Mouse (Mus musculus) heart, adult 2 months (tissue): ENCODE results near the gene Lmtk2. TPM values are rescaled to one million over a fixed set of nuclear protein-coding genes. Genes with fewer than 3 reads are reported as not detected.

Source experiments
- DNase-seq, 2 experiments: peaks; one replicate each; pipeline ENCODE4 v3.0.0; 2021
- H3K27ac ChIP-seq: fragments of 200-600 bp; 2 replicates; pipeline ENCODE4 v1.8.1; 2022
- H3K27me3 ChIP-seq: fragments of 200-500 bp; 2 replicates; pipeline ENCODE4 v1.6.1; 2012; ENCODE audit warnings: mild to moderate bottlenecking, low read length, inconsistent platforms, mixed read lengths; ENCODE audit not compliant: control insufficient read depth, insufficient read depth
- H3K36me3 ChIP-seq: fragments of 200-500 bp; 2 replicates; pipeline ENCODE4 v1.6.1; 2012; ENCODE audit warnings: low read length, inconsistent platforms; ENCODE audit not compliant: control insufficient read depth, insufficient read depth
- H3K4me1 ChIP-seq: fragments of 200-500 bp; 2 replicates; pipeline ENCODE4 v1.6.1; 2011; ENCODE audit warnings: low read length; ENCODE audit not compliant: control insufficient read depth, insufficient read depth
- H3K4me3 ChIP-seq: fragments of 200-600 bp; 2 replicates; pipeline ENCODE4 v1.8.1; 2022
- H3K79me2 ChIP-seq: fragments of 200-500 bp; replicated peaks from 2 replicates; pipeline ENCODE4 v1.6.1; 2012; ENCODE audit warnings: mild to moderate bottlenecking, inconsistent platforms, low read length, moderate library complexity, mixed read lengths; ENCODE audit not compliant: control insufficient read depth, insufficient read depth
- H3K9ac ChIP-seq: fragments of 200-500 bp; 2 replicates; pipeline ENCODE4 v1.6.1; 2012; ENCODE audit warnings: low read depth, mild to moderate bottlenecking, control low read depth, inconsistent platforms, low read length, mixed read lengths
- CTCF ChIP-seq: fragments of 200-600 bp; IDR thresholded peaks from 2 replicates; pipeline ENCODE4 v1.8.1; 2022; ENCODE audit warnings: antibody characterized with exemption, mild to moderate bottlenecking, moderate library complexity
- EP300 ChIP-seq: fragments of 200-500 bp; IDR thresholded peaks from 2 replicates; pipeline ENCODE4 v1.6.1; 2011; ENCODE audit warnings: low read depth, low read length, control low read depth; ENCODE audit not compliant: insufficient read depth
- POLR2A ChIP-seq: fragments of 200-500 bp; IDR thresholded peaks from 2 replicates; pipeline ENCODE4 v1.6.1; 2011; ENCODE audit warnings: mild to moderate bottlenecking, low read depth, low read length, control low read depth; ENCODE audit not compliant: insufficient read depth
- WGBS: fragments of 180-500 bp; shearing (Covaris S2); methylation state at CpG from one replicate; pipeline ENCODE4 v1.1.7; 2018; 5-methylcytosine and 5-hydroxymethylcytosine counted together
- intact Hi-C: fragments of 180-260 bp; cut with DNase I; formaldehyde crosslinking; loops from one replicate; pipeline ENCODE4 v1.15.1; 2025
- polyA plus RNA-seq: library from polyadenylated mRNA; depleted of rRNA; stranded (reverse); fragments of >200 nt; gene quantifications from 2 replicates; pipeline ENCODE4 v1.2.3, GENCODE M21; 2012
- total RNA-seq, 2 experiments: library from RNA; stranded (reverse); gene quantifications; 2 replicates each; pipeline ENCODE4 v1.2.3; 2021

Lmtk2 gene
- total and polyA plus RNA-seq, 3 experiments: 12.5 to 30.3 (median 27.9) TPM

GRCm38 (mm10) chr5:144070064-144070463 lies 30.2 kb upstream of the Lmtk2 start:
- Histone ChIP-seq H3K79me2 (no peaks in the 10 kb centered on the region), H3K4me3 (no peak overlapping the region)
- WGBS: 92% methylated on average over 1 of the region's 1 CpGs

GRCm38 (mm10) chr5:144071249-144071648 lies 29.0 kb upstream of the Lmtk2 start:
- DNase-seq: no peak
- Histone ChIP-seq H3K79me2 (no peaks in the 10 kb centered on the region), H3K27me3 (no peaks in the 10 kb centered on the region), H3K27ac (no peak overlapping the region), H3K9ac (no peak overlapping the region), H3K4me3 (no peak overlapping the region), H3K4me1 (no peaks in the 10 kb centered on the region), H3K36me3 (no peaks in the 10 kb centered on the region)
- TF ChIP-seq CTCF: no peak
- intact Hi-C loops: no loop called here
- 15% methylated on average over 1 of the region's 1 CpGs for WGBS

More at GRCm38 (mm10) chr5:144070064-144070463, 30.2 kb upstream of the Lmtk2 start:
- DNase-seq: no peak
- Histone ChIP-seq H3K27me3 (no peaks in the 10 kb centered on the region), H3K27ac (no peak overlapping the region), H3K9ac (no peak overlapping the region), H3K36me3 (no peaks in the 10 kb centered on the region), H3K4me1 (no peaks in the 10 kb centered on the region)
- intact Hi-C loops: no loop called here
- TF ChIP-seq CTCF (no peak), POLR2A (no peak), EP300 (no peak)

DNA sequence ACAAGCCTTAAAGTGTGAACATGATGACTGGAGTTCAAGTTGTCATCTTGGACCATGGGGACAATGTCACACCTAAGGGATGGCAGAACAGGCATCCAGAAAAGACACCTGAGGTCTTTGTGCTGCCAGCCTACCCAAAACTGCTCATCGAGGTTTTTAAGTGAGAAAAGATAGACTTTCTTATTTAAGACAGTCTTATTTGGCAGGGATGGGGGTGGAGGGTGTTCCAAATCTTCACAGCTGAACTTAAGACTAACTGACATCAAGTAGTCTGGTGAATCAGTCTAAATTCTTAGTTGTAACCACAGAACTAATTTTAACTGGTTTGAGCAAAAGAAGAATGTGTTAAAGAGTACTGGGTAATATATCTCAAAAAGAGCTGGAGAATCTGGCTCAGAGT lies 22.7 kb upstream of the Lmtk2 start:
- no peaks in the 10 kb centered on the region for H3K36me3 ChIP-seq
- H3K4me1 ChIP-seq: no peaks in the 10 kb centered on the region
- H3K79me2 ChIP-seq: no peaks in the 10 kb centered on the region
- TF ChIP-seq EP300 (no peak), CTCF (no peak), POLR2A (no peak)
- no peaks in the 10 kb centered on the region for H3K27me3 ChIP-seq
- 43% methylated on average over 1 of the region's 1 CpGs for WGBS
- no peak overlapping the region for H3K27ac ChIP-seq
- no peak overlapping the region for H3K9ac ChIP-seq
- no peak overlapping the region for H3K4me3 ChIP-seq
- DNase-seq: no peak
- intact Hi-C loops: no loop called here

DNA sequence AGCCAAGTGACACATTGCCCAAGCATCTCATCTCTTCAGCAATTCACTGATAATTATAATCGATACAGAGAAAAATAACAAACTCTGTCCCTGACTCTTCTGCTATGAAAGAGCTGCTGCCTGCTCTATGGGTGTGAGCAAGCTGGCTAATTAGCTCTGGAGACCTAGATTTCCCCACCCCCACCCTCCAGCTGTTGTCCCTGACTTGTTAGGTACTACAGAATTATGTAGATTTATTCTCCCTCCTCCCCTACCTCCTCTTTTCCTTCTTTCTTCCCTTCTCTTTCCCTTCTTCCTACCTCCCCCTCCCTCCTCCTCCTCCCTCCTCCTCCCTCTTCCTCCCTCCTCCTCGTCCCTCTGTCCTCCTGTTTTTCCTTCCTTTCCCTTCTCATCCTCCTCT lies 19.4 kb upstream of the Lmtk2 start:
- no peak for DNase-seq
- intact Hi-C loops: no loop called here
- Histone ChIP-seq H3K4me1 (no peaks in the 10 kb centered on the region), H3K27me3 (no peaks in the 10 kb centered on the region), H3K4me3 (no peak overlapping the region), H3K9ac (no peak overlapping the region), H3K79me2 (no peaks in the 10 kb centered on the region), H3K27ac (no peak overlapping the region), H3K36me3 (no peaks in the 10 kb centered on the region)
- TF ChIP-seq EP300: no peak
- no peak for TF ChIP-seq CTCF
- no peak for TF ChIP-seq POLR2A
- WGBS: 43% methylated on average over 2 of the region's 2 CpGs

DNA sequence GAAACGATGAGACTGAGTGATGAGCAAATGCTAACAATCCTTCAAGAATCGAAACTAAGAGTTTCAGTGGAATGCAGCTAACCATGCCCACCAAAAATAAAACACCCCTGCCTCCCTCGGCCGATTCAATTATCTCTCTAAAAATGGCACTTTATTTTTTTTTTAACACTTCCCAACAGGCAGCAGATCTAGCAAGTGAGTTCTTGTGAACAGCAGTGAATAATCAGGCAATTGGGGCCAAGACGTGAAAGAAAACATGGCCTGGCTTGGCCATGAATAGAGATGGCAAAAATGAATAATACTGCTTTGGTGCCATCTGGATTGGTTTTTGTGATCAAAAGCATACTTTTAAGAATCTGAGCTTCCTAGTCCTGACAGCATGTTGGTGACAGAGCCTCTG lies 18.2 kb upstream of the Lmtk2 start:
- H3K9ac ChIP-seq: no peak overlapping the region
- H3K4me3 ChIP-seq: no peak overlapping the region
- no peak for DNase-seq
- intact Hi-C loops: no loop called here
- H3K27me3 ChIP-seq: no peaks in the 10 kb centered on the region
- no peaks in the 10 kb centered on the region for H3K79me2 ChIP-seq
- TF ChIP-seq EP300 (no peak), POLR2A (no peak), CTCF (no peak)
- H3K27ac ChIP-seq: no peak overlapping the region
- no peaks in the 10 kb centered on the region for H3K4me1 ChIP-seq
- H3K36me3 ChIP-seq: no peaks in the 10 kb centered on the region
- WGBS: 77% methylated on average over 5 of the region's 5 CpGs

DNA sequence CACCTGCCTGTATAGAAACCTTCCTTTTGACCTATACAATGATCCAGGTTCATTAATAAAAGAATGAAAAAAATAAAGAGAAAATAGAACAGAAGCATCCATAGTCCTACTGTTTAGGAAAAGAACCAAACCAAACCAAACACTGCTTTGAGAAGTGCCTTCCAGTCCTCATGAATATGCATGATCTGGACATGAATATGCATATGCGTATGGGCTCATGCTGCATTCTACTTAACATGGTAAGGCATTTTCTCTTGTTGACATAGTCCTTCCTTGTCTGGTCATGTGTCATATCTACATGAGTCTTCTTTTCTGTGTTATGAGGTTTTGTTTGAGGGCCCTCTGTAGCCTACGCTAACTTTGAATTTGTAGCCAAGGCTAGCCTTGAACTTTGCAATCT lies 16.7 kb upstream of the Lmtk2 start:
- H3K27ac ChIP-seq: no peak overlapping the region
- intact Hi-C loops: no loop called here
- H3K27me3 ChIP-seq: no peaks in the 10 kb centered on the region
- DNase-seq: no peak
- H3K4me1 ChIP-seq: no peaks in the 10 kb centered on the region
- WGBS: 99% methylated on average over 2 of the region's 2 CpGs
- H3K4me3 ChIP-seq: no peak overlapping the region
- H3K36me3 ChIP-seq: no peaks in the 10 kb centered on the region
- no peak for TF ChIP-seq POLR2A
- no peak for TF ChIP-seq EP300
- no peak for TF ChIP-seq CTCF
- H3K9ac ChIP-seq: no peak overlapping the region
- H3K79me2 ChIP-seq: no peaks in the 10 kb centered on the region
